9 mouse cellular contexts compared by ENCODE assay signal in genomic region chr6:24721317-24722099, GRCm38 (mm10). TPM values are rescaled to one million over a fixed set of nuclear protein-coding genes. Genes with fewer than 3 reads are reported as not detected.
A peak's percentile ranks its signal among the peaks of the same experiment; 100 is the strongest.
DNase-seq lines count a peak whose midpoint lies in the region; ATAC-seq and TF ChIP-seq lines count a peak whose summit lies in the region.
"Had no signal": no experiment of that assay in that cellular context is flagged by ENCODE, and none has a peak within 500 bp of the region (broad histone marks: within the 10 kb centered on the region; RNA-seq: fewer than 3 reads in every experiment).

No protein-coding gene starts in this region.

- WGBS in hindbrain, embryonic 11.5 days: 37% methylated on average over 13 of the region's 13 CpGs
- 35% methylated on average over 13 of the region's 13 CpGs for WGBS in hindbrain, embryonic 13.5 days
- WGBS in forebrain, embryonic 15.5 days: 30% methylated on average over 13 of the region's 13 CpGs

- no peak for ATAC-seq in hindbrain, embryonic 11.5 days (ENCODE audit: low FRiP score)
- ATAC-seq in hindbrain, embryonic 13.5 days (ENCODE audit: low FRiP score): no peak
- ATAC-seq in forebrain, embryonic 15.5 days (replicated peaks): peak; percentile 83

- no peak overlapping the region for H3K9ac ChIP-seq in hindbrain, embryonic 11.5 days (ENCODE audit: low read depth, low read length)
- H3K9ac ChIP-seq in hindbrain, embryonic 13.5 days: no peak overlapping the region
- H3K9ac ChIP-seq in forebrain, embryonic 15.5 days (replicated peaks): no peak overlapping the region
- H3K9ac ChIP-seq: embryonic facial prominence, embryonic 15.5 days had no signal

- H3K4me2 ChIP-seq in hindbrain, embryonic 11.5 days (replicated peaks; ENCODE audit: low read depth, low read length): no peak overlapping the region
- H3K4me2 ChIP-seq in hindbrain, embryonic 13.5 days: no peak overlapping the region
- no peak overlapping the region for H3K4me2 ChIP-seq in forebrain, embryonic 15.5 days (replicated peaks)
- H3K4me2 ChIP-seq: embryonic facial prominence, embryonic 15.5 days had no signal

- peak; percentile 61 for DNase-seq in hindbrain, embryonic 11.5 days (ENCODE audit: low spot score)
- peak; percentile 84 for DNase-seq in brain, embryonic 14.5 days (ENCODE audit: low read depth)
- peak; percentile 41 to 67 for DNase-seq in kidney, postnatal 25 days
- DNase-seq in lung, postnatal 36 days: peak; percentile 35
- no peak for DNase-seq in spleen, postnatal 4 days (ENCODE audit: low spot score in 2 of 2)

- H3K27me3 ChIP-seq in hindbrain, embryonic 11.5 days (ENCODE audit: control insufficient read depth, insufficient read depth, low read length): no peaks in the 10 kb centered on the region
- H3K27me3 ChIP-seq in hindbrain, embryonic 13.5 days: no peaks in the 10 kb centered on the region
- H3K27me3 ChIP-seq in E14TG2a.4 (ENCODE audit: insufficient read depth, low read length): no peaks in the 10 kb centered on the region
- H3K27me3 ChIP-seq in forebrain, embryonic 15.5 days: no peaks in the 10 kb centered on the region
- H3K27me3 ChIP-seq: embryonic facial prominence, embryonic 15.5 days had no signal

- H3K27ac ChIP-seq in hindbrain, embryonic 11.5 days (ENCODE audit: low read depth, low read length): no peak overlapping the region
- H3K27ac ChIP-seq in hindbrain, embryonic 13.5 days: no peak overlapping the region
- no peak overlapping the region for H3K27ac ChIP-seq in forebrain, embryonic 15.5 days (replicated peaks)
- H3K27ac ChIP-seq: embryonic facial prominence, embryonic 15.5 days had no signal

- H3K4me1 ChIP-seq in hindbrain, embryonic 11.5 days (replicated peaks; ENCODE audit: control insufficient read depth, insufficient read depth, low read length): no peaks in the 10 kb centered on the region
- no peaks in the 10 kb centered on the region for H3K4me1 ChIP-seq in hindbrain, embryonic 13.5 days (replicated peaks)
- no peaks in the 10 kb centered on the region for H3K4me1 ChIP-seq in E14TG2a.4 (replicated peaks; ENCODE audit: low read depth, low read length)
- H3K4me1 ChIP-seq in forebrain, embryonic 15.5 days: no peaks in the 10 kb centered on the region
- H3K4me1 ChIP-seq: embryonic facial prominence, embryonic 15.5 days had no signal

- TF ChIP-seq CTCF in E14TG2a.4 (conservative IDR thresholded peaks at IDR 0.05; ENCODE audit: low read length): peak; percentile 14
- TF ChIP-seq CTCF in brain, embryonic 14.5 days (IDR thresholded peaks at IDR 0.05; ENCODE audit: borderline replicate concordance, extremely low read depth, insufficient read depth, insufficient read length): peak; percentile 48

- no peaks in the 10 kb centered on the region for H3K36me3 ChIP-seq in hindbrain, embryonic 11.5 days (ENCODE audit: control insufficient read depth, insufficient read depth, low read length)
- H3K36me3 ChIP-seq in hindbrain, embryonic 13.5 days: no peaks in the 10 kb centered on the region
- no peaks in the 10 kb centered on the region for H3K36me3 ChIP-seq in E14TG2a.4 (ENCODE audit: insufficient read depth, low read length)
- no peaks in the 10 kb centered on the region for H3K36me3 ChIP-seq in forebrain, embryonic 15.5 days
- H3K36me3 ChIP-seq: embryonic facial prominence, embryonic 15.5 days had no signal

- no peaks in the 10 kb centered on the region for H3K9me3 ChIP-seq in hindbrain, embryonic 11.5 days (ENCODE audit: control insufficient read depth, low read length)
- no peaks in the 10 kb centered on the region for H3K9me3 ChIP-seq in hindbrain, embryonic 13.5 days
- peaks cover 6% of the 10 kb centered on the region; the same call in 1 of the 2 replicates for H3K9me3 ChIP-seq in E14TG2a.4 (ENCODE audit: low read length)
- no peaks in the 10 kb centered on the region for H3K9me3 ChIP-seq in forebrain, embryonic 15.5 days
- H3K9me3 ChIP-seq: embryonic facial prominence, embryonic 15.5 days had no signal

- H3K4me3 ChIP-seq in hindbrain, embryonic 11.5 days (ENCODE audit: low read depth, low read length): no peak overlapping the region
- no peak overlapping the region for H3K4me3 ChIP-seq in hindbrain, embryonic 13.5 days
- no peak overlapping the region for H3K4me3 ChIP-seq in E14TG2a.4 (replicated peaks; ENCODE audit: low read length)
- no peak overlapping the region for H3K4me3 ChIP-seq in forebrain, embryonic 15.5 days
- H3K4me3 ChIP-seq: embryonic facial prominence, embryonic 15.5 days had no signal

- no peak for TF ChIP-seq POLR2A in brain, embryonic 14.5 days (IDR thresholded peaks at IDR 0.05; ENCODE audit: borderline replicate concordance, extremely low read depth, insufficient read depth, insufficient read length, poor library complexity, severe bottlenecking)

RNA-seq across cellular contexts. Expression of gene Hyal6, which starts 11.5 kb away (rescaled TPM):
- not detected in 2 replicates for polyA plus RNA-seq in hindbrain, embryonic 11.5 days (2014; fragmentation: Nextera tagmentation; extraction: Ambion mirVana)
- not detected in 2 replicates for polyA plus RNA-seq in hindbrain, embryonic 13.5 days (2015; fragmentation: Nextera tagmentation; extraction: Ambion mirVana)
- not detected in 2 replicates for polyA plus RNA-seq in brain, embryonic 14.5 days (2012; rRNA removed)
- not detected in 2 replicates for polyA plus RNA-seq in forebrain, embryonic 15.5 days (2015; fragmentation: Nextera tagmentation; extraction: Ambion mirVana)
- polyA plus RNA-seq: embryonic facial prominence, embryonic 15.5 days had no signal

RNA-seq across cellular contexts. Expression of gene Hyal4, which starts 26.6 kb away (rescaled TPM):
- polyA plus RNA-seq in hindbrain, embryonic 11.5 days (2014; fragmentation: Nextera tagmentation; extraction: Ambion mirVana): not detected in 2 replicates
- not detected in 2 replicates for polyA plus RNA-seq in hindbrain, embryonic 13.5 days (2015; fragmentation: Nextera tagmentation; extraction: Ambion mirVana)
- not detected in 2 replicates for polyA plus RNA-seq in brain, embryonic 14.5 days (2012; rRNA removed)
- polyA plus RNA-seq in forebrain, embryonic 15.5 days (2015; fragmentation: Nextera tagmentation; extraction: Ambion mirVana): not detected in 2 replicates

RNA-seq across cellular contexts. Expression of gene Wasl, which starts 56.7 kb away (rescaled TPM):
- 52.4 and 62.1 TPM in 2 replicates for polyA plus RNA-seq in hindbrain, embryonic 11.5 days (2014; fragmentation: Nextera tagmentation; extraction: Ambion mirVana)
- polyA plus RNA-seq in hindbrain, embryonic 13.5 days (2015; fragmentation: Nextera tagmentation; extraction: Ambion mirVana): 63.5 and 66.2 TPM in 2 replicates
- 25.1 and 30.6 TPM in 2 replicates for polyA plus RNA-seq in brain, embryonic 14.5 days (2012; rRNA removed)
- 71.0 and 74.1 TPM in 2 replicates for polyA plus RNA-seq in forebrain, embryonic 15.5 days (2015; fragmentation: Nextera tagmentation; extraction: Ambion mirVana)

Comparison
In these comparisons a context has a peak if more than half of its experiments do, and no peak if none do; other contexts are left out.
1. DNase-seq: peak in hindbrain, embryonic 11.5 days (single experiment), brain, embryonic 14.5 days (single experiment), kidney, postnatal 25 days (2 of 2) and lung, postnatal 36 days (single experiment); none in spleen, postnatal 4 days (0 of 2).